Mouse (Mus musculus): ENCODE measurements around the gene Camkmt.

DNA sequence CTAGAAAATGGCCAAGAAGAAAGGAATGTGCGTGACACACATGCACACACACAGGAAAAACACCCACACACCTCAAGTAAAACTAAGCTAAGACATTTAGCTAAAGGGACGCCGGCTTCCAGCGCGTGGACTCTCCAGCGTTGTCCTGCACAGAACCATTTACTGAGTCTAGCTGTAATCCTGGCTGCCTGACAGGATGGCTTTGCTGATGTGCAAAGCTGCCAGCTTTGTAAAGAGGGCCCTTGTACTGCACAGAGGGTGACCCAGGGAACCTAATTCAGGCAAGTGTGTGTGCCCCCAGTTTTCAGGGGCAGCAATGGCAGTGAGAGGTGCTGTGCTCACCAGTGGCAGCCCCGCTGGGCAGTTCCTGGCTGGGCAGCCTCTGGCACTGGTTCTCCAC lies 23.0 kb upstream of the Camkmt start:
- TF ChIP-seq CTCF (conservative IDR thresholded peaks at IDR 0.05; ENCODE audit: insufficient read depth, insufficient read length, low read depth, low read length) (no peak), POLR2A (IDR thresholded peaks at IDR 0.05; ENCODE audit: low read depth, low read length) (no peak)
